Mouse (Mus musculus): Measurements from ENCODE around the gene Gm10722.
"Not testable (repeated sequence)": the region's sequence is repeated elsewhere in the genome, so short reads cannot be mapped to it uniquely, and the experiment has no call there.

Gm10722 gene

DNA sequence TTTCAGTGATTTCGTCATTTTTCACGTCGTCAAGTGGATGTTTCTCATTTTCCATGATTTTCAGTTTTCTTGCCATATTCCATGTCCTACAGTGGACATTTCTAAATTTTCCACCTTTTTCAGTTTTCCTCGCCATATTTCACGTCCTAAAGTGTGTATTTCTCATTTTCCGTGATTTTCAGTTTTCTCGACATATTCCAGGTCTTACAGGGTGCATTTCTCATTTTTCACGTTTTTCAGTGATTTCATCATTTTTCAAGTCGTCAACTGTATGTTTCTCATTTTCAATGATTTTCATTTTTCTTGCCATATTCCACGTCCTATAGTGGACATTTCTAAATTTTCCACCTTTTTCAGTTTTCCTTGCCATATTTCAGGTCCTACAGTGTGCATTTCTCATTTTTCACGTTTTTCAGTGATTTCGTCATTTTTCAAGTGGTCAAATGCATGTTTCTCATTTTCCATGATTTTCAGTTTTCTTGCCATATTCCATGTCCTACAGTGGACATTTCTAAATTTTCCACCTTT is at the start of gene Gm10722:
Gene Gm10722 (plus strand): TSS at position 478 of the 528 bp plus-strand sequence.
- DNase-seq: not testable (repeated sequence)

DNA sequence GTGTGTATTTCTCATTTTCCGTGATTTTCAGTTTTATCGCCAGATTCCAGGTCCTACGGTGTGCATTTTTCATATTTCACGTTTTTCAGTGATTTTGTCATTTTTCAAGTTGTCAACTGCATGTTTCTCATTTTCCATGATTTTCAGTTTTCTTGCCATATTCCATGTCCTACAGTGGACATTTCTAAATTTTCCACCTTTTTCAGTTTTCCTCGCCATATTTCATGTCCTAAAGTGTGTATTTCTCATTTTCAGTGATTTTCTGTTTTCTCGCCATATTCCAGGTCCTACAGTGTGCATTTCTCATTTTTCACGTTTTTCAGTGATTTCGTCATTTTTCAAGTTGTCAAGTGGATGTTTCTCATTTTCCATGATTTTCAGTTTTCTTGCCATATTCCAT is 284 bp downstream of the Gm10722 start:
- DNase-seq: peak; percentile 23

DNA sequence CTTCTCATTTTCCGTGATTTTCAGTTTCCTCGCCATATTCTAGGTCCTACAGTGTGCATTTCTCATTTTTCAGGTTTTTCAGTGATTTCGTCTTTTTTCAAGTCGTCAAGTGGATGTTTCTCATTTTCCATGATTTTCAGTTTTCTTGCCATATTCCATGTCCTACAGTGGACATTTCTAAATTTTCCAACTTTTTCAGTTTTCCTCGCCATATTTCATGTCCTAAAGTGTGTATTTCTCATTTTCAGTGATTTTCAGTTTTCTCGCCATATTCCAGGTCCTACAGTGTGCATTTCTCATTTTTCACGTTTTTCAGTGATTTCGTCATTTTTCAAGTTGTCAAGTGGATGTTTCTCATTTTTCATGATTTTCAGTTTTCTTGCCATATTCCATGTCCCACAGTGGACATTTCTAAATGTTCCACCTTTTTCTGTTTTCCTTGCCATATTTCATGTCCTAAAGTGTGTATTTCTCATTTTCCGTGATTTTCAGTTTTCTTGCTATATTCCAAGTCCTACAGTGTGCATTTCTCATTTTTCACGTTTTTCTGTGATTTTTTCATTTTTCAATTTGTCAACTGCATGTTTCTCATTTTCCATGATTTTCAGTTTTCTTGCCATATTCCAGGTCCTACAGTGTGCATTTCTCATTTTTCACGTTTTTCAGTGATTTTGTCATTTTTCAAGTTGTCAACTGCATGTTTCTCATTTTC is 1.4 kb downstream of the Gm10722 start:
- DNase-seq: peak; percentile 97

DNA sequence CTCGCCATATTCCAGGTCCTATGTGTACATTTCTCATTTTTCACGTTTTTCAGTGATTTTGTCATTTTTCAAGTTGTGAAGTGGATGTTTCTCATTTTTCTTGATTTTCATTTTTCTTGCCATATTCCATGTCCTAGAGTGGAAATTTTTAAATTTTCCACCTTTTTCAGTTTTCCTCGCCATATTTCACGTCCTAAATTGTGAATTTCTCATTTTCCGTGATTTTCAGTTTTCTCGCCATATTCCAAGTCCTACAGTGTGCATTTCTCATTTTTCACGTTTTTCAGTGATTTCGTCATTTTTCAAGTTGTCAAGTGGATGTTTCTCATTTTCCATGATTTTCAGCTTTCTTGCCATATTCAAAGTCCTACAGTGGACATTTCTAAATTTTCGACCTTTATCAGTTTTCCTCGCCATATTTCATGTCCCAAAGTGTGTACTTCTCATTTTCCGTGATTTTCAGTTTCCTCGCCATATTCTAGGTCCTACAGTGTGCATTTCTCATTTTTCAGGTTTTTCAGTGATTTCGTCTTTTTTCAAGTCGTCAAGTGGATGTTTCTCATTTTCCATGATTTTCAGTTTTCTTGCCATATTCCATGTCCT is 2.2 kb downstream of the Gm10722 start, which contains the start of gene Gm11168:
Gene Gm11168 (plus strand): TSS at position 553 of the 603 bp plus-strand sequence.
- not testable (repeated sequence) for DNase-seq

DNA sequence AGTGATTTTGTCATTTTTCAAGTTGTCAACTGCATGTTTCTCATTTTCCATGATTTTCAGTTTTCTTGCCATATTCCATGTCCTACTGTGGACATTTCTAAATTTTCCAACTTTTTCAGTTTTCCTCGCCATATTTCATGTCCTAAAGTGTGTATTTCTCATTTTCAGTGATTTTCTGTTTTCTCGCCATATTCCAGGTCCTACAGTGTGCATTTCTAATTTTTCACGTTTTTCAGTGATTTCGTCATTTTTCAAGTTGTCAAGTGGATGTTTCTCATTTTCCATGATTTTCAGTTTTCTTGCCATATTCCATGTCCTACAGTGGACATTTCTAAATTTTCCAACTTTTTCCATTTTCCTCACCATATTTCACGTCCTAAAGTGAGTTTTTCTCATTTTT is 5.5 kb downstream of the Gm10722 start:
- DNase-seq: not testable (repeated sequence)

DNA sequence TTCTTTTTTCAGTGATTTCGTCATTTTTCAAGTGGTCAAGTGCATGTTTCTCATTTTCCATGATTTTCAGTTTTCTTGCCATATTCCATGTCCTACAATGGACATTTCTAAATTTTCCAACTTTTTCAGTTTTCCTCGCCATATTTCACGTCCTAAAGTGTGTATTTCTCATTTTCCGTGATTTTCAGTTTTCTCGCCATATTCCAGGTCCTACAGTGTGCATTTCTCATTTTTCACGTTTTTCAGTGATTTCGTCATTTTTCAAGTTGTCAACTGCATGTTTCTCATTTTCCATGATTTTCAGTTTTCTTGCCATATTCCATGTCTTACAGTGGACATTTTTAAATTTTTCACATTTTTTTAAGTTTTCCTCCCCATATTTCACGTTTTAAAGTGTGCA is 5.9 kb downstream of the Gm10722 start:
- DNase-seq: peak; percentile 88

DNA sequence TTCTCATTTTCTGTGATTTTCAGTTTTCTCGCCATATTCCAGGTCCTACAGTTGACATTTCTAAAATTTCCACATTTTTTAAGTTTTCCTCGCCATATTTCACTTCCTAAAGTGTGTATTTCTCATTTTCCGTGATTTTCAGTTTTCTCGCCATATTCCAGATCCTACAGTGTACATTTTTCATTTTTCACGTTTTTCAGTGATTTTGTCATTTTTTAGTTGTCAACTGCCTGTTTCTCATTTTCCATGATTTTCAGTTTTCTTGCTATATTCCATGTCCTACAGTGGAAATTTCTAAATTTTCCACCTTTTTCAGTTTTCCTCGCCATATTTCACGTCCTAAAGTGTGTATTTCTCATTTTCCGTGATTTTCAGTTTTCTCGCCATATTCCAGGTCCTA is 6.5 kb downstream of the Gm10722 start:
- not testable (repeated sequence) for DNase-seq

DNA sequence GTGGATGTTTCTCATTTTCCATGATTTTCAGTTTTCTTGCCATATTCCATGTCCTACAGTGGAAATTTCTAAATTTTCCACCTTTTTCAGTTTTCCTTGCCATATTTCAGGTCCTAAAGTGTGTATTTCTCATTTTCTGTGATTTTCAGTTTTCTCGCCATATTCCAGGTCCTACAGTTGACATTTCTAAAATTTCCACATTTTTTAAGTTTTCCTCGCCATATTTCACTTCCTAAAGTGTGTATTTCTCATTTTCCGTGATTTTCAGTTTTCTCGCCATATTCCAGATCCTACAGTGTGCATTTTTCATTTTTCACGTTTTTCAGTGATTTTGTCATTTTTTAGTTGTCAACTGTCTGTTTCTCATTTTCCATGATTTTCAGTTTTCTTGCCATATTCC is 8.6 kb downstream of the Gm10722 start:
- not testable (repeated sequence) for DNase-seq

DNA sequence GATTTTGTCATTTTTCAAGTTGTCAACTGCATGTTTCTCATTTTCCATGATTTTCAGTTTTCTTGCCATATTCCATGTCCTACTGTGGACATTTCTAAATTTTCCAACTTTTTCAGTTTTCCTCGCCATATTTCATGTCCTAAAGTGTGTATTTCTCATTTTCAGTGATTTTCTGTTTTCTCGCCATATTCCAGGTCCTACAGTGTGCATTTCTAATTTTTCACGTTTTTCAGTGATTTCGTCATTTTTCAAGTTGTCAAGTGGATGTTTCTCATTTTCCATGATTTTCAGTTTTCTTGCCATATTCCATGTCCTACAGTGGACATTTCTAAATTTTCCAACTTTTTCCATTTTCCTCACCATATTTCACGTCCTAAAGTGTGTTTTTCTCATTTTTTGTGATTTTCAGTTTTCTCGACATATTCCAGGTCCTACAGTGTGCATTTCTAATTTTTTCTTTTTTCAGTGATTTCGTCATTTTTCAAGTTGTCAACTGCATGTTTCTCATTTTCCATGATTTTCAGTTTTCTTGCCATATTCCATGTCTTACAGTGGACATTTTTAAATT is 11.4 kb downstream of the Gm10722 start:
- DNase-seq: not testable (repeated sequence)

DNA sequence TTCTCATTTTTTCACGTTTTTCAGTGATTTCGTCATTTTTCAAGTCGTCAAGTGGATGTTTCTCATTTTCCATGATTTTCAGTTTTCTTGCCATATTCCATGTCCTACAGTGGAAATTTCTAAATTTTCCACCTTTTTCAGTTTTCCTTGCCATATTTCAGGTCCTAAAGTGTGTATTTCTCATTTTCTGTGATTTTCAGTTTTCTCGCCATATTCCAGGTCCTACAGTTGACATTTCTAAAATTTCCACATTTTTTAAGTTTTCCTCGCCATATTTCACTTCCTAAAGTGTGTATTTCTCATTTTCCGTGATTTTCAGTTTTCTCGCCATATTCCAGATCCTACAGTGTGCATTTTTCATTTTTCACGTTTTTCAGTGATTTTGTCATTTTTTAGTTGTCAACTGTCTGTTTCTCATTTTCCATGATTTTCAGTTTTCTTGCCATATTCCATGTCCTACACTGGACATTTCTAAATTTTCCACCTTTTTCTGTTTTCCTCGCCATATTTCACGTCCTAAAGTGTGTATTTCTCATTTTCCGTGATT is 12.1 kb downstream of the Gm10722 start, which contains the start of gene Gm10721:
Gene Gm10721 (plus strand): TSS at position 408 of the 547 bp plus-strand sequence.
- not testable (repeated sequence) for DNase-seq

DNA sequence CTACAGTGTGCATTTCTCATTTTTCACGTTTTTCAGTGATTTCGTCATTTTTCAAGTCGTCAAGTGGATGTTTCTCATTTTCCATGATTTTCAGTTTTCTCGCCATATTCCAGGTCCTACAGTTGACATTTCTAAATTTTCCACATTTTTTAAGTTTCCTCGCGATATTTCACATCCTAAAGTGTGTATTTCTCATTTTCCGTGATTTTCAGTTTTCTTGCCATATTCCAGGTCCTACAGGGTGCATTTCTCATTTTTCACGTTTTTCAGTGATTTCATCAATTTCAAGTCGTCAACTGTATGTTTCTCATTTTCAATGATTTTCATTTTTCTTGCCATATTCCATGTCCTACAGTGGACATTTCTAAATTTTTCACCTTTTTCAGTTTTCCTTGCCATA is 14.6 kb downstream of the Gm10722 start, which contains the start of gene Gm10720:
Gene Gm10720 (plus strand): TSS at position 301 of the 400 bp plus-strand sequence.
- not testable (repeated sequence) for DNase-seq

DNA sequence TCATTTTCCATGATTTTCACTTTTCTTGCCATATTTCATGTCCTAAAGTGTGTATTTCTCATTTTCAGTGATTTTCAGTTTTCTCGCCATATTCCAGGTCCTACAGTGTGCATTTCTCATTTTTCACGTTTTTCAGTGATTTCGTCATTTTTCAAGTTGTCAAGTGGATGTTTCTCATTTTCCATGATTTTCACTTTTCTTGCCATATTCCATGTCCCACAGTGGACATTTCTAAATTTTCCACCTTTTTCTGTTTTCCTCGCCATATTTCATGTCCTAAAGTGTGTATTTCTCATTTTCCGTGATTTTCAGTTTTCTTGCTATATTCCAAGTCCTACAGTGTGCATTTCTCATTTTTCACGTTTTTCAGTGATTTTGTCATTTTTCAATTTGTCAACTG is 15.2 kb downstream of the Gm10722 start:
- DNase-seq: not testable (repeated sequence)

DNA sequence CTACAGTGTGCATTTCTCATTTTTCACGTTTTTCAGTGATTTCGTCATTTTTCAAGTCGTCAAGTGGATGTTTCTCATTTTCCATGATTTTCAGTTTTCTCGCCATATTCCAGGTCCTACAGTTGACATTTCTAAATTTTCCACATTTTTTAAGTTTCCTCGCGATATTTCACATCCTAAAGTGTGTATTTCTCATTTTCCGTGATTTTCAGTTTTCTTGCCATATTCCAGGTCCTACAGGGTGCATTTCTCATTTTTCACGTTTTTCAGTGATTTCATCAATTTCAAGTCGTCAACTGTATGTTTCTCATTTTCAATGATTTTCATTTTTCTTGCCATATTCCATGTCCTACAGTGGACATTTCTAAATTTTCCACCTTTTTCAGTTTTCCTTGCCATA is 16.4 kb downstream of the Gm10722 start, which contains the start of gene Gm10719:
Gene Gm10719 (plus strand): TSS at position 301 of the 400 bp plus-strand sequence.
- DNase-seq: not testable (repeated sequence)

DNA sequence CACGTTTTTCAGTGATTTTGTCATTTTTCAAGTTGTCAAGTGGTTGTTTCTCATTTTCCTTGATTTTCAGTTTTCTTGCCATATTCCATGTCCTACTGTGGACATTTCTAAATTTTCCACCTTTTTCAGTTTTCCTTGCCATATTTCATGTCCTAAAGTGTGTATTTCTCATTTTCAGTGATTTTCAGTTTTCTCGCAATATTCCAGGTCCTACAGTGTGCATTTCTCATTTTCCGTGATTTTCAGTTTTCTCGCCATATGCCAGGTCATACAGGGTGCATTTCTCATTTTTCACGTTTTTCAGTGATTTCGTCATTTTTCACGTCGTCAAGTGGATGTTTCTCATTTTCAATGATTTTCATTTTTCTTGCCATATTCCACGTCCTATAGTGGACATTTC is 18.2 kb downstream of the Gm10722 start:
- DNase-seq: not testable (repeated sequence)

DNA sequence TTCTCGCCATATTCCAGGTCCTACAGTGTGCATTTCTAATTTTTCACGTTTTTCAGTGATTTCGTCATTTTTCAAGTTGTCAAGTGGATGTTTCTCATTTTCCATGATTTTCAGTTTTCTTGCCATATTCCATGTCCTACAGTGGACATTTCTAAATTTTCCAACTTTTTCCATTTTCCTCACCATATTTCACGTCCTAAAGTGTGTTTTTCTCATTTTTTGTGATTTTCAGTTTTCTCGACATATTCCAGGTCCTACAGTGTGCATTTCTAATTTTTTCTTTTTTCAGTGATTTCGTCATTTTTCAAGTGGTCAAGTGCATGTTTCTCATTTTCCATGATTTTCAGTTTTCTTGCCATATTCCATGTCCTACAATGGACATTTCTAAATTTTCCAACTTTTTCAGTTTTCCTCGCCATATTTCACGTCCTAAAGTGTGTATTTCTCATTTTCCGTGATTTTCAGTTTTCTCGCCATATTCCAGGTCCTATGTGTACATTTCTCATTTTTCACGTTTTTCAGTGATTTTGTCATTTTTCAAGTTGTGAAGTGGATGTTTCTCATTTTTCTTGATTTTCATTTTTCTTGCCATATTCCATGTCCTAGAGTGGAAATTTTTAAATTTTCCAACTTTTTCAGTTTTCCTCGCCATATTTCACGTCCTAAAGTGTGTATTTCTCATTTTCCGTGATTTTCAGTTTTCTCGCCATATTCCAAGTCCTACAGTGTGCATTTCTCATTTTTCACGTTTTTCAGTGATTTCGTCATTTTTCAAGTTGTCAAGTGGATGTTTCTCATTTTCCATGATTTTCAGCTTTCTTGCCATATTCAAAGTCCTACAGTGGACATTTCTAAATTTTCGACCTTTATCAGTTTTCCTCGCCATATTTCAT is 19.4 kb downstream of the Gm10722 start:
- DNase-seq: peak; percentile 46

DNA sequence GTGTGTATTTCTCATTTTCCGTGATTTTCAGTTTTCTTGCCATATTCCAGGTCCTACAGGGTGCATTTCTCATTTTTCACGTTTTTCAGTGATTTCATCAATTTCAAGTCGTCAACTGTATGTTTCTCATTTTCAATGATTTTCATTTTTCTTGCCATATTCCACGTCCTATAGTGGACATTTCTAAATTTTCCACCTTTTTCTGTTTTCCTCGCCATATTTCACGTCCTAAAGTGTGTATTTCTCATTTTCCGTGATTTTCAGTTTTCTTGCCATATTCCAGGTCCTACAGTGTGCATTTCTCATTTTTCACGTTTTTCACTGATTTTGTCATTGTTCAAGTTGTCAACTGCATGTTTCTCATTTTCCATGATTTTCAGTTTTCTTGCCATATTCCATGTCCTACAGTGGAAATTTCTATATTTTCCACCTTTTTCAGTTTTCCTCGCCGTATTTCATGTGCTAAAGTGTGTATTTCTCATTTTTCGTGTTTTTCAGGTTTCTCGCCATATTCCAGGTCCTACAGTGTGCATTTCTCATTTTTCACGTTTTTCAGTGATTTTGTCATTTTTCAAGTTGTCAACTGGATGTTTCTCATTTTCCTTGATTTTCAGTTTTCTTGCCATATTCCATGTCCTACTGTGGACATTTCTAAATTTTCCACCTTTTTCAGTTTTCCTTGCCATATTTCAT is 21.7 kb downstream of the Gm10722 start:
- DNase-seq: peak; percentile 77

DNA sequence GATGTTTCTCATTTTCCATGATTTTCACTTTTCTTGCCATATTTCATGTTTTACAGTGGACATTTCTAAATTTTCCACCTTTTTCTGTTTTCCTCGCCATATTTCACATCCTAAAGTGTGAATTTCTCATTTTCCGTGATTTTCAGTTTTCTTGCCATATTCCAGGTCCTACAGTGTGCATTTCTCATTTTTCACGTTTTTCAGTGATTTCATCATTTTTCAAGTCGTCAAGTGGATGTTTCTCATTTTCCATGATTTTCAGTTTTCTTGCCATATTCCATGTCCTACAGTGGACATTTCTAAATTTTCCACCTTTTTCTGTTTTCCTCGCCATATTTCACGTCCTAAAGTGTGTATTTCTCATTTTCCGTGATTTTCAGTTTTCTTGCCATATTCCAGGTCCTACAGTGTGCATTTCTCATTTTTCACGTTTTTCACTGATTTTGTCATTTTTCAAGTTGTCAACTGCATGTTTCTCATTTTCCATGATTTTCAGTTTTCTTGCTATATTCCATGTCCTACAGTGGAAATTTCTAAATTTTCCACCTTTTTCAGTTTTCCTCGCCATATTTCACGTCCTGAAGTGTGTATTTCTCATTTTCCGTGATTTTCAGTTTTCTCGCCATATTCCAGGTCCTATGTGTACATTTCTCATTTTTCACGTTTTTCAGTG is 22.7 kb downstream of the Gm10722 start, which contains the start of gene Gm10718:
Gene Gm10718 (plus strand): TSS at position 236 of the 673 bp plus-strand sequence.
- peak; percentile 40 for DNase-seq

DNA sequence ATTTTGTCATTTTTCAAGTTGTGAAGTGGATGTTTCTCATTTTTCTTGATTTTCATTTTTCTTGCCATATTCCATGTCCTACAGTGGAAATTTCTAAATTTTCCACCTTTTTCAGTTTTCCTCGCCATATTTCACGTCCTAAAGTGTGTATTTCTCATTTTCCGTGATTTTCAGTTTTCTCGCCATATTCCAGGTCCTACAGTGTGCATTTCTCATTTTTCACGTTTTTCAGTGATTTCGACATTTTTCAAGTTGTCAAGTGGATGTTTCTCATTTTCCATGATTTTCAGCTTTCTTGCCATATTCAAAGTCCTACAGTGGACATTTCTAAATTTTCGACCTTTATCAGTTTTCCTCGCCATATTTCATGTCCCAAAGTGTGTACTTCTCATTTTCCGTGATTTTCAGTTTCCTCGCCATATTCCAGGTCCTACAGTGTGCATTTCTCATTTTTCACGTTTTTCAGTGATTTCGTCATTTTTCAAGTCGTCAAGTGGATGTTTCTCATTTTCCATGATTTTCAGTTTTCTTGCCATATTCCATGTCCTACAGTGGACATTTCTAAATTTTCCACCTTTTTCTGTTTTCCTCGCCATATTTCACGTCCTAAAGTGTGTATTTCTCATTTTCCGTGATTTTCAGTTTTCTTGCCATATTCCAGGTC is 23.4 kb downstream of the Gm10722 start:
- DNase-seq: peak; percentile 91

DNA sequence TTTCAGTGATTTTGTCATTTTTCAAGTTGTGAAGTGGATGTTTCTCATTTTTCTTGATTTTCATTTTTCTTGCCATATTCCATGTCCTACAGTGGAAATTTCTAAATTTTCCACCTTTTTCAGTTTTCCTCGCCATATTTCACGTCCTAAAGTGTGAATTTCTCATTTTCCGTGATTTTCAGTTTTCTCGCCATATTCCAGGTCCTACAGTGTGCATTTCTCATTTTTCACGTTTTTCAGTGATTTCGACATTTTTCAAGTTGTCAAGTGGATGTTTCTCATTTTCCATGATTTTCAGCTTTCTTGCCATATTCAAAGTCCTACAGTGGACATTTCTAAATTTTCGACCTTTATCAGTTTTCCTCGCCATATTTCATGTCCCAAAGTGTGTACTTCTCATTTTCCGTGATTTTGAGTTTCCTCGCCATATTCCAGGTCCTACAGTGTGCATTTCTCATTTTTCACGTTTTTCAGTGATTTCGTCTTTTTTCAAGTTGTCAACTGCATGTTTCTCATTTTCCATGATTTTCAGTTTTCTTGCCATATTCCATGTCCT is 24.3 kb downstream of the Gm10722 start, which contains the start of gene Gm10717:
Gene Gm10717 (plus strand): TSS at position 506 of the 556 bp plus-strand sequence.
- DNase-seq: peak; percentile 23

DNA sequence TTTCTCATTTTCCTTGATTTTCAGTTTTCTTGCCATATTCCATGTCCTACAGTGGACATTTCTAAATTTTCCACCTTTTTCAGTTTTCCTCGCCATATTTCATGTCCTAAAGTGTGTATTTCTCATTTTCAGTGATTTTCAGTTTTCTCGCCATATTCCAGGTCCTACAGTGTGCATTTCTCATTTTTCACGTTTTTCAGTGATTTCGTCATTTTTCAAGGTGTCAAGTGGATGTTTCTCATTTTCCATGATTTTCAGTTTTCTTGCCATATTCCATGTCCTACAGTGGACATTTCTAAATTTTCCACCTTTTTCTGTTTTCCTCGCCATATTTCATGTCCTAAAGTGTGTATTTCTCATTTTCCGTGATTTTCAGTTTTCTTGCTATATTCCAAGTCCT is 24.9 kb downstream of the Gm10722 start:
- DNase-seq: peak; percentile 57

All from cerebellum, adult 9-10 months (tissue).